Mouse (Mus musculus) c-Kit-positive CD71-negative TER-119-negative erythroid progenitor cells, embryonic 14.5 days (primary cell): ENCODE measurements around the gene Adgrg5.
A peak's percentile ranks its signal among the peaks of the same experiment; 100 is the strongest.

Source experiments
- DNase-seq: peaks from one replicate; pipeline ENCODE4 v3.0.0-alpha.2; 2013; ENCODE audit warnings: low read depth

The Adgrg5 gene

GRCm38 (mm10) chr8:94917851-94918495 lies 5.5 kb upstream of the Adgrg5 start, which contains the start of gene Ccdc102a:
Ccdc102a (minus strand) TSS chr8:94918098.
- no peak for DNase-seq

- DNase-seq, result no peak
Observed at GRCm38 (mm10) chr8:94919256-94919655, 4.2 kb upstream of the Adgrg5 start.

- DNase-seq, result no peak
Observed at GRCm38 (mm10) chr8:94922176-94922575, 1.3 kb upstream of the Adgrg5 start.

- no peak for DNase-seq
Observed at GRCm38 (mm10) chr8:94922602-94923001, 892 bp upstream of the Adgrg5 start.

GRCm38 (mm10) chr8:94928227-94928626 lies 4.7 kb downstream of the Adgrg5 start:
- DNase-seq, result no peak

GRCm38 (mm10) chr8:94933918-94934317 lies 10.4 kb downstream of the Adgrg5 start:
- DNase-seq, result no peak

- no peak for DNase-seq
Observed at GRCm38 (mm10) chr8:94935172-94935571, 11.7 kb downstream of the Adgrg5 start.

- DNase-seq, result no peak
Observed at GRCm38 (mm10) chr8:94942566-94942965, 19.1 kb downstream of the Adgrg5 start.

GRCm38 (mm10) chr8:94945185-94945584 lies 21.7 kb downstream of the Adgrg5 start:
- DNase-seq, result no peak

- no peak for DNase-seq
Observed at GRCm38 (mm10) chr8:94948421-94948820, 24.9 kb downstream of the Adgrg5 start.

GRCm38 (mm10) chr8:94949010-94949409 lies 25.5 kb downstream of the Adgrg5 start:
- no peak for DNase-seq

GRCm38 (mm10) chr8:94950046-94950445 lies 26.6 kb downstream of the Adgrg5 start:
- DNase-seq, result peak; percentile 71

- no peak for DNase-seq
Observed at GRCm38 (mm10) chr8:94950458-94950857, 27.0 kb downstream of the Adgrg5 start.

GRCm38 (mm10) chr8:94952086-94952485 lies 28.6 kb downstream of the Adgrg5 start:
- no peak for DNase-seq

- DNase-seq, result no peak
Observed at GRCm38 (mm10) chr8:94953624-94954367, 30.3 kb downstream of the Adgrg5 start.

GRCm38 (mm10) chr8:94954368-94954737 lies 30.9 kb downstream of the Adgrg5 start:
- no peak for DNase-seq

- peak; percentile 76 for DNase-seq
Observed at GRCm38 (mm10) chr8:94954921-94955758, 31.6 kb downstream of the Adgrg5 start.

- no peak for DNase-seq
Observed at GRCm38 (mm10) chr8:94956078-94956574, 32.6 kb downstream of the Adgrg5 start.

- no peak for DNase-seq
Observed at GRCm38 (mm10) chr8:94962201-94962600, 38.7 kb downstream of the Adgrg5 start.

- DNase-seq, result peak; percentile 85
Observed at GRCm38 (mm10) chr8:94964828-94965227, 41.3 kb downstream of the Adgrg5 start.

GRCm38 (mm10) chr8:94966578-94966977 lies 43.1 kb downstream of the Adgrg5 start:
- DNase-seq, result no peak

- no peak for DNase-seq
Observed at GRCm38 (mm10) chr8:94967071-94967470, 43.6 kb downstream of the Adgrg5 start.
